Mouse (Mus musculus) cerebellum, postnatal 36 days (tissue): ENCODE measurements around the gene Ptma.
"Not testable (repeated sequence)": the region's sequence is repeated elsewhere in the genome, so short reads cannot be mapped to it uniquely, and the experiment has no call there.

Source experiments
- DNase-seq, 2 experiments: peaks; one replicate each; pipeline ENCODE4 v3.0.0; 2021 to 2022; ENCODE audit warnings: mixed read lengths in 2 of 2

Gene Ptma

GRCm38 (mm10) chr1:86520361-86520760 lies 6.2 kb upstream of the Ptma start:
- DNase-seq, result no peak

- DNase-seq, result peak in 1 of 2 experiments; percentile 44
These were observed 4.1 kb upstream of the Ptma start for GRCm38 (mm10) chr1:86522286-86522871.

GRCm38 (mm10) chr1:86523776-86524618 lies 2.5 kb upstream of the Ptma start:
- DNase-seq, result no peak

- DNase-seq, result peak; percentile 100
These were observed 1.7 kb upstream of the Ptma start for GRCm38 (mm10) chr1:86524619-86525498.

GRCm38 (mm10) chr1:86525499-86526115 lies 919 bp upstream of the Ptma start:
- DNase-seq, result peak; percentile 74 to 79

GRCm38 (mm10) chr1:86526789-86527598 lies 468 bp downstream of the Ptma start:
- DNase-seq, result peak; percentile 46 to 55

GRCm38 (mm10) chr1:86527599-86528486 lies 1.3 kb downstream of the Ptma start:
- DNase-seq, result peak; percentile 93 to 94

- peak; percentile 74 to 75 for DNase-seq
These were observed 2.1 kb downstream of the Ptma start for GRCm38 (mm10) chr1:86528571-86529180.

GRCm38 (mm10) chr1:86529590-86529989 lies 3.1 kb downstream of the Ptma start:
- DNase-seq, result no peak

GRCm38 (mm10) chr1:86530871-86531546 lies 4.5 kb downstream of the Ptma start:
- peak in 1 of 2 experiments; percentile 27 for DNase-seq

GRCm38 (mm10) chr1:86531547-86532321 lies 5.2 kb downstream of the Ptma start:
- no peak for DNase-seq

- peak; percentile 95 to 97 for DNase-seq
These were observed 6.0 kb downstream of the Ptma start for GRCm38 (mm10) chr1:86532362-86533051.

- DNase-seq, result no peak
These were observed 7.0 kb downstream of the Ptma start for GRCm38 (mm10) chr1:86533411-86534130.

GRCm38 (mm10) chr1:86538383-86538782 lies 11.9 kb downstream of the Ptma start:
- DNase-seq, result no peak

- not testable (repeated sequence) for DNase-seq
These were observed 13.1 kb downstream of the Ptma start for GRCm38 (mm10) chr1:86539583-86539982.

GRCm38 (mm10) chr1:86542584-86542983 lies 16.1 kb downstream of the Ptma start:
- no peak for DNase-seq

- DNase-seq, result no peak
These were observed 20.3 kb downstream of the Ptma start for GRCm38 (mm10) chr1:86546797-86547196.

GRCm38 (mm10) chr1:86551299-86551698 lies 24.8 kb downstream of the Ptma start:
- no peak for DNase-seq
